Mouse (Mus musculus): Measurements from ENCODE around the gene Exosc6.

DNA sequence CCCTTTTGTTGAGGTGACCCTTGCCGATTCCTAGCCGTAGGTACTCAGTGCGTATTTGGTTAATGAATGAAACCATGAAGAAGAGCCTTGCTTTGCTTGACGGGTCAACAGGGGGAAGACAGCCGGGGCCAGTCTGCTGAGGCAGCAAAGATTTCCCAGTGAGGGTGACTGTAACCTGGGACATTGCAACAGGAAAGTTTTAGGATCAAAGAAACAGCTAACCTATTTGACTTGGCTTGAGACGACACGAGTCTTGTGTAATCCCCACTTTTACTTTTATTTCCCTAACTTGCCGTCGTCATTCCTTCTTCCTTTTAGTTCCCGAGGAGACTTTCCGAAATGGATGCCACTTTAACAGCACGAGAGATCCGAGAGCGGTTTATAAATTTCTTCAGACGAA is 19.5 kb upstream of the Exosc6 start:
- no peak for TF ChIP-seq CTCF (IDR thresholded peaks at IDR 0.05; ENCODE audit: low read depth, low read length)
- no peak for TF ChIP-seq POLR2A (IDR thresholded peaks at IDR 0.05; ENCODE audit: extremely low read depth, insufficient read depth, low read length)
